Mouse (Mus musculus) myocyte (in vitro differentiated cells): ENCODE data around the gene Ltv1.

Source experiments
- E2F4 ChIP-seq: IDR thresholded peaks from one replicate; pipeline ENCODE4 v1.6.1; 2011; ENCODE audit warnings: mild to moderate bottlenecking, control low read depth, moderate library complexity; ENCODE audit not compliant: insufficient read depth
- MAX ChIP-seq: IDR thresholded peaks from one replicate; pipeline ENCODE4 v1.6.1; 2011; ENCODE audit warnings: low read depth, mild to moderate bottlenecking, control low read depth
- MYOD1 ChIP-seq, 3 experiments: IDR thresholded peaks; one replicate each; pipeline ENCODE4 v1.6.1; 2011; ENCODE audit warnings: control low read depth in 2 of 3, low read depth in 2 of 3, mild to moderate bottlenecking in 2 of 3, moderate library complexity in 1 of 3; ENCODE audit not compliant: insufficient read length in 2 of 3, control insufficient read depth in 1 of 3
- MYOG ChIP-seq, 3 experiments: IDR thresholded peaks; one replicate each; pipeline ENCODE4 v1.6.1; 2011; ENCODE audit warnings: control low read depth in 2 of 3, low read depth in 2 of 3, mild to moderate bottlenecking in 2 of 3; ENCODE audit not compliant: insufficient read length in 2 of 3, control insufficient read depth in 1 of 3, insufficient read depth in 1 of 3
- POLR2A ChIP-seq: IDR thresholded peaks from one replicate; pipeline ENCODE4 v1.6.1; 2011; ENCODE audit warnings: low read depth, mild to moderate bottlenecking, control low read depth, moderate library complexity; ENCODE audit not compliant: insufficient read length
- POLR2AphosphoS2 ChIP-seq: IDR thresholded peaks from one replicate; pipeline ENCODE4 v1.6.1; 2011; ENCODE audit warnings: low read depth, control low read depth; ENCODE audit not compliant: insufficient read length
- TCF12 ChIP-seq: IDR thresholded peaks from one replicate; pipeline ENCODE4 v1.6.1; 2011; ENCODE audit warnings: mild to moderate bottlenecking, control low read depth; ENCODE audit not compliant: poor library complexity, insufficient read depth, severe bottlenecking
- USF1 ChIP-seq: IDR thresholded peaks from one replicate; pipeline ENCODE4 v1.6.1; 2011; ENCODE audit warnings: low read depth, mild to moderate bottlenecking, control low read depth, moderate library complexity

DNA sequence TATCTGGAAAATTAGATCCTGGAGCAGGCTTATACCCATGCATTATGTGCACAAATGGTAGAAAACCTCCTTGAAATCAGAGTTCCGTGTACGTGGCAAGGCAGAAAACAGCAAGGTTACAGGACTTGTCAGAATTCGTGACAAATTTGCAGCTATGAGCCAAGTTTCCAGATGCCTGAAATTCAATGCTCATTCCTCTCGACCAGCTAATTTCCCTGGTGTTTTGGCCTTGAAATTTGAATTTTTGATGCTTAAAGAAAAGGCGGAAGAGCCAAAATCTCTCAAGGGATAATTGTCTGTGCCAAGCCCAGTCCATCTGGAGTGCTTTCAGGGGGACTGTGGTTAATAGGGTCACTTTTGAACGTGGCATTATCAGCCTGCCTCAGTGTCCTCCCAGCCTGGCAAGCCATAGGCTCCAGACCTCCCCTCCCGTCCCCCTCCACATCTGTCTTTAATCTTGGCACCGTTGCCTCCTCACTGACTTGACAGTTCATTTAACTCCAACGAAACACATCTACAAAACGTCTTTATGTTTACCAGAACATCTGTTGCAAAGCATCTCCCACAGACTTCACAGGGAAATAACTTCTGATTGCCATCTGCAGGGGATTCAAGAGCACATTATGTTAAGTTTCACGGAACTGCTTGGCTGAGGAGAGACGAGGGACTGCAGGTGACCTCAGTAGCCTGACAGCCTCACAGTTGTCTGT is 22.1 kb downstream of the Ltv1 start:
- TF ChIP-seq USF1 (no peak), POLR2A (no peak), MAX (no peak), E2F4 (no peak), MYOD1 (IDR thresholded peaks at IDR 0.05; ENCODE audit: control insufficient read depth in 1 of 3, insufficient read length in 2 of 3, low read depth in 2 of 3) (no peak), POLR2AphosphoS2 (no peak), MYOG (IDR thresholded peaks at IDR 0.05; ENCODE audit: control insufficient read depth in 1 of 3, insufficient read depth in 1 of 3, insufficient read length in 2 of 3, low read depth in 2 of 3) (no peak), TCF12 (no peak)
